Mouse (Mus musculus) urinary bladder, postnatal 4 days (tissue): ENCODE data around the gene Adck1.

Experiments used
- DNase-seq, 2 experiments: peaks; one replicate each; pipeline ENCODE4 v3.0.0; 2021 to 2022; ENCODE audit warnings: low spot score in 2 of 2

Gene Adck1

DNA sequence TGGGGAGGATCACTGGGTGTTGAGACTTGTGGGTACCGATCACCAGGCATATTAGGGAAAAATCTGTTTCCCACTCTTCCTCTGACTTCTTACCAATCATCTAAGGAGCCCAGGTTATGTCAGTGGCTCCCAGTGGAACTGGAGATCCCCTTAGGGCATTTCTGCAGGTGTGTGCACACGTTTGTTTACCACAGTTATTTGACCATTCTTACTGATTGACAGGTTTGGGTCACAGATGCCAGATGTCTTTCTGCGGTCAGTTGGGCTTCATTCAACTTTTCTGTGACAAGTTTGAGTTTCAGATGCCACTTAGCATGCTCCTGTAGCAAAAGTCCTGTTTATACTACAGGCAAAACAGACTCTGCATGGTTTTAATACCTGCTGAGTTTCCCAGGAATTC, 112.5 kb downstream of the Adck1 start:
- DNase-seq: peak in 1 of 2 experiments; percentile 3

DNA sequence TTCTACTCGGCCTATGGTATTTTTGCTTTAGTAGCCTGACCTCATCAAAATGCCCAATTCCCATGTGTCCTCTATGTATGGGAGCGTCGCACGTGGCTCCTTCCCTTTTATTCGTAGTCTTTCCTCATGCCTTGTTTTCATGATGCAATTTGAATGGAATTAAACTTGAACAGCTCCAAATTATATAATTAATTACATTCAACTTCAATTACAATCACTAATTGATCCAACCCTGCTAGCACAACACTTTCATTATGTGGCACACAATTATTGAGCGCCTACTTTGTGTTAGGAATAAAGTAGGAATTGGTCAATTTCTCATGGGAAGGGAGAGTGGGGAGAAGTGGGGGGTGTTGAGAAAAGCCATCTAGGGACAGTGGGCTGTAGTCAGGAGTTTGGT, 113.4 kb downstream of the Adck1 start:
- DNase-seq: no peak

DNA sequence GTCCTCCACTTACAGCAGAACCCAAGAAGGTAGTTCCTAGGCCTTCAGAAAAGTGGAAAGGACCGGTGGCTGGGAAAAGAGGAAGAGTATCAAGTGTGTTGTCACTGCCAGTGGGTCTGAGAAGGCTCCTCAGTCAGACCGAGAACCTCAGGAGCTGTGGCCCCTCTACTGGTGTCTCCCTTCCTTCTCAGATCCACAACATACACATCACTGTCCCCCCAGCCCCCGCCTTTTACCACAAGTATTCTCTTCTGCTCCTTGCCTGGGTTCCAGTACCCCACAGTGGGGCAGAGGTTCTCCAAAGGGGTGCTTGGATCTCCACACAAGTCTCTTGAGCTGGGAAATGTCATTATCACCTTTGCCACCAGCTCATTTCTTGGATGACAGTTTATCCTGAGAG, 115.5 kb downstream of the Adck1 start:
- DNase-seq: peak in 1 of 2 experiments; percentile 51

DNA sequence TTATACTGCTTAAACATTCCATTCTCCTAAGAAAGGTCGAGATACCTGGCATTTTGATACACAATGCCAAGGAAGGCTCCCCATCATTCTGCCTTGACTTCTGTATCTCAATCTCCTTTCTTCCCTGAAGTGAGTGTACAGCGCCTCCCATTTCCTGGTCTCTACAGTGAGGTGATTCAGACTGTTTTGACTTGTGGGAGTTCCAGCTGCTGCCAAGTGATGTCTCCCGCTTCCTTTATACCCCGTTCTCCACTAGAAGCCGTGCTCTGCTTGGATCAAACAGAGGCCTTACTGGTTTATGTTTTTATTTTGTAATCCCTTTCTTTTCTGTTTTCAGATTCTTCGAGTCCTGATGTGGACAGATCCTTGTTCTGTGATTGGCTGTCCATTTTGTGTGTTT, 116.3 kb downstream of the Adck1 start:
- DNase-seq: peak in 1 of 2 experiments; percentile 6

DNA sequence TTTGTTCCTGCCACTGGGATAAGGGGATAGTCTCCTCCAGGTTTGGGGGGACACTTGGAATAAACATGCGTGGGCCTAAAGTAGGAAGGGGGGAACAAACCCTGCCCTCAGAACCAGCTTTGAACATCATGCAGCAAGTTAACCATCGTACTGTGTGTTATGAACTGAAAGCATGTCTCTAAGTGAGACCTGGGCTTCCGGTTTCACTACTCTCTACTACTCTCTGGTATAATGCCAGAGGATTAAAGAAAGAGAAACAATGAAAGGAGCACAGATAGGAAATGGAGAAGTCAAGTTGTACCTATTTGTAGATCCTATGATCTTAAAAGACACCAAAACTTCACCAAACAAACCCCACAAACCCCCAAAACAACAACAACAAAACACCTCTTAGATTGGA, 121.3 kb downstream of the Adck1 start:
- peak in 1 of 2 experiments; percentile 9 for DNase-seq

DNA sequence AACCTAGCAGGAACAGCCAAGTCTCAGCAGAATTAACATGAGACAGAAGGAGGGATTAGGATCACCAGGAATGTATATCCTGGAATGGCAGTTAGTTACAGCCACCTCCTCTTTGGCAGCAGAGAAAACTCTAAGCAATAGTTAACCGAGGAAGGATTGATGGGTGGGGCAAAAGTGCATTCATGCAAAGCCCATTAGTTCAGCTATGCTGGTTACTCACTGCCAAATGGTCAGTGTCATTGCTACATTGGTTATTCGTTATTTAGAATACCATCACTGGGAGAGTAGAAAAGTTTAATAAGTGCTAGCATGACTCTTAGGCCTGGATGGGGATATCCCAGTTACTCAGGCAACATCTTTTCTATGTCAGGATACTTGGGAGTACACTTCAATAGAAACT, 130.5 kb downstream of the Adck1 start:
- DNase-seq: no peak
